Mouse (Mus musculus): ENCODE results near the gene Mtch2.
"Not testable (repeated sequence)": the region's sequence is repeated elsewhere in the genome, so short reads cannot be mapped to it uniquely, and the experiment has no call there.

Gene Mtch2

DNA sequence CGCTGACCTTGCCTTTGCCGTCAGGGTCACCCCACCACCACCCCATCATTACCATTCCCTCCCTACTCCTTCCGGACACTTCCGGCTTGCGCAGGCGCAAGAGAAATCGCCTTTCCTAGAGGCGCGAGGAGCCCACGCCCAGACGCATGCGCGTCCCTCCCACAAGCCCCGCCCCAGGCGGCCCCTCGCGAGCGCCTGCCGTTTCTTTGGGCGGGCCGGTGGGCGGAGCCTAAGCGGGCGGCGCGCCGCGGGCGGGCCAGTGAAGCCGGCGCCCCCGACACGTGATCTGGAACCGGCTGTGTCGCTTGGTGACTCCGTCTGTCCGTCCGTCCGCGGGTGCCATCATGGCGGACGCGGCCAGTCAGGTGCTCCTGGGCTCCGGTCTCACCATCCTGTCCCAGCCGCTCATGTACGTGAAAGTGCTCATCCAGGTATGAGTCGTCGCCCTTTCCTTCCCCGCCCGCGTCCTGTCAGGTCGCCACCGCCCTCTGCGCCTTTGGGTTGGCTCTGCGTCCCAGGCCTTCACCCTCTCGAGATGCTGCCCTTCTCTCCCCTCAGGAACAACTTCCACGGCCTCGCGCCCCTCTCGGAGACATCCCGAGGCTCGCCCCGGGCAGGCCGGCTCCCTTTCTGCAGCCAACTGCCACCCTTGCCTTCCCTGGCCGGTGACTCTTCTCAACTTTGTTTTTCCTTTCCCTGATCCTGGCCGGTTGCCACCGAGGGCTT, at the start of gene Mtch2:
TSS of gene Mtch2 (plus strand) at position 201 of the 726 bp plus-strand sequence.
- peak; percentile 98 for DNase-seq

DNA sequence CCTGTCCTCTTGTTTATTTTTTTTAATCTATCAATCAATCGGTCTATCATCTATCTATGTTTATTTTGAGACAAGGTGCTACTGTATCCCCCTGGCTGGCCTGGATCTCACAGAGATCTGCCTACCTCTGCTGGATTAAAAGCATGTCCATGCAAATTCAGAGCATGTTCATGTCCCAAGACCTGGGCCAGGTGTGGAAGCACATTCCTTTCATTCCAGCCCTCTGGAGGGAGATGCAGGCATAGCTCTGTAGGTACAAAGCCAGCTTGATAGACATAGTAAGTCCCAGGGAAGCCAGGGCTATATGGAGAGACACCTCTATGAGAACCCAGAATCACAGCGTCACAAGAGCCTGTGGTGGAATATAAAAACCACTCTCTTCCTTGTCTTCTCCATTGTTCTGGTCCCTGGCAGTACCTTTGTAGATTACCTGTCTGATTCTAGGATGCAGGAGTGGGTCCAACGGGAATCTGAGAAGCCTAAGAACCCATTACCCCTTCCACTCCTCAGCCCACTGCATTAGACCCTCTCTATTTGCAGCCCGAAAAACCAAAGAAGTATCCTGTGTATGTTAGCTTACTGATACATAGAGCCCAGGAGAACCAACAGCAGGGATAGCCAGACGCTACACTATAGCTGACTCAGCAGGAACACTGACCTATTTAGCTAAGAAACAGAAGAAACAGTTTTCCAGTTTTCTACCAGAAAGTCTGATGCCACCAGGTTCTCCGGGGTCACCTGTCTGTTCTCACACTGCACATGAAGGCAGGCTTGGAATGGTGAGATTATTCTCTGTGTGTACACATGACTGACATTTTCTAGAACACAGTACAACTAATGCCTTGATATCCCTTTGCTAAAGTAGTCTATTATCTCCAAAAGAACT, 38.5 kb upstream of the Mtch2 start:
- DNase-seq: no peak

DNA sequence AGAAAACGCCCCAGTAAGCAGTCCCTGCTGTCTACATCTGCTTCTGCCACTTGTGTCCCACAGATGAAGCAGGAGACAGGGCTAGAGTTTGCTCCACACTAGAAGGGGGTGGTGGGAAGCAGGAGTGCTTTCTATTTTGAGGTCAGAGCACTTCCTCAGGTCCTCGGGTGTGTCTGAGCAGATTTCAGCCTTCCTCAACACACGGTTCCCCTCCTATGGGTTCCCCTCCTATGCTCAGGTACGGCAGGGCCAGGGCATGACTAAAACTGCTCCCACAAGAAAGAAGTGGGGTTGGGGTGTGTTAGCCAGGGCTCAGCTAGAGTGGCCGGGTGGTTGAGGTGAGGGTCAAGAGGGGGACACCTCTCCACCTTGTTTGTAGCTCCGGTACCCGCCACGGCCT, 36.2 kb upstream of the Mtch2 start:
- DNase-seq: no peak

DNA sequence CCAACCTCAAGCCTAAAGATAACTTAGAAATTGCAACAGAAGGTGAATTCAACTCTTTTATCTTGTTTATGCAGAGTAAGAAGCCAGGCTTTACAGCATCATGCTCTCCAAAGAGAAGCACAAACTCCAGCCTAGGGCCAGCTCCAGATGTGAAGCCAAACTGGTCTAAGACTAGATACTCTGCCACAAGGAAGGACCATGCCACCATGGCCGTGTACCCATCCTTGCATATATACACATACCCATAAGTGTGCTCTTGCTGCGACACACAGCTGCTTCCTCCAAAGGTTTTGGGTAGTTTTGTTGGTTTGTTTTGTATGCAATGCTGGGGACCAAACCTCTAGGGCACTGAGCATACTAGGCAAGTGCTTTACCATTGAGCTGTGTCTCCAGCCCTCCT, 31.7 kb upstream of the Mtch2 start:
- DNase-seq: no peak

DNA sequence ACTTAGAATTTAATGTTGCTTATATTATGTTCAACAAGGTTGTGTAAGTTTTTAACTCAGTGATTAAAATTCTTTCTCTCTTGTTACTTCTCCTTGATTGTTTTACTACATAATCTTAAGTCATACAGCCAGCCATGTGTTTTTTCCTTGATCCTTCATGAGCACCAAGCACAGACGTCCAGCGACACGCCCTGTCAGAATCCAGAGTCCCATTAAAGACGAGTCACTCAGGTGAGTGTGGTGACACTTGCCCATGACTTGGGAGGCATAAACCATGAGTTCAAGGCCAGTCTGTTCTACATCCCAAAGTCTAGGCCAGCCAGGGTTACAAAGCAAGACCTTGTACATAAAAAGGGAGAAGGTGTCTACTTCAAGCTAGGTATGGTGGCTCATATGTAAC, 30.8 kb upstream of the Mtch2 start:
- no peak for DNase-seq

DNA sequence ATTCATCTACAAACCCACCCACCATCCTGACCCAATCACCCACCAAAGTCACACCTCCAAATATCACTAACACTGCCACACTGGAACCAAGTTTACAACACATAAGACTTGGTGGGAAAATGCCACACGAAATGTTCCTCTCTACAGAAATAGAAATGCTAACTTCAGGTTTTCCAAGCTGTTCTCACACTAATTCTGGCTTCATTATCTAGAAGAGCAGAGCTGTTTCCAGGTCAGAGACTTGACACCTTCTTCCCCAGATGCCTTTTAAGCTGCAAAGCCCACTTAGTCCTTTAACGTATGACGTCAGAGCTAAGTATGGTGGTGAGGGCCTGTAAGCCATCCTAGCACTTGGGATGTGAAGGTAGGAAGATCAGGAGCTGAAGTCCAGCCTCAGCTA, 28.2 kb upstream of the Mtch2 start:
- peak; percentile 18 for DNase-seq

DNA sequence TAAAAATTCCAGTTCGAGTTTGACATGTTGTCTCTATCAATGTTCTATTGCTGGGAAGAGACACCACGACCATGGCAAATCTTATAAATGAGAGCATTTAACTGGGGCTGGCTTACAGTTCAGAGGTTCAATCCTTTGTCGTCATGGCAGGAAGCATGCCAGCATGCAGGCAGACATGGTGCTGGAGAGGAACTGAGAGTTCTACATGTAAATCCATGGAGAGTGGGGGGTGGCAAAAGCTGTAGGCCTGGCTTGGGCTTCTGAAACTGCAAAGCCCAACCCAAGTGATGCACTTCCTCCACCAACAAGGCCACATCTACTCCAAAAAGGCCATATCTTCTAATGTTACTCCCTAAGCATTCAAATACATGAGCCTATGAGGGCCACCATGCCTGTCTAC, 26.1 kb upstream of the Mtch2 start:
- no peak for DNase-seq

DNA sequence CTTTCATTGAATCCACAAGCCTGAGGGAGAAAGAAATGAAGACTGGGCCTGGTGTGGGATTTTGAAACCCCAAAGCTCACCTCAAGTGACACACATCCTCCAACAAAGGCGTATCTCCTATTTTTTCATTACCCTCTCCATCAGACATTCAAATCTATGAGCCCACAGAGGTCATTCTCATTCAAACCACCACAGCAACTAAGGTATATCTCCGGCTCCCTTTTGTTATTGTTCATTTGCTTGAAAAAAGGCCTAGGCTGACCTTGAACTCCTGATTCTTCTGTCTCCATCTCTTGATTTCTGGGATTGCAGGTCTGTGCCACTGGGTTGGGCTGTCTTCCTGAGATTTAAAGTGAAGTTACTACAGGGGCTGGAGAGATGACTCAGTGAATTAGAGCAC, 24.0 kb upstream of the Mtch2 start:
- DNase-seq: no peak

DNA sequence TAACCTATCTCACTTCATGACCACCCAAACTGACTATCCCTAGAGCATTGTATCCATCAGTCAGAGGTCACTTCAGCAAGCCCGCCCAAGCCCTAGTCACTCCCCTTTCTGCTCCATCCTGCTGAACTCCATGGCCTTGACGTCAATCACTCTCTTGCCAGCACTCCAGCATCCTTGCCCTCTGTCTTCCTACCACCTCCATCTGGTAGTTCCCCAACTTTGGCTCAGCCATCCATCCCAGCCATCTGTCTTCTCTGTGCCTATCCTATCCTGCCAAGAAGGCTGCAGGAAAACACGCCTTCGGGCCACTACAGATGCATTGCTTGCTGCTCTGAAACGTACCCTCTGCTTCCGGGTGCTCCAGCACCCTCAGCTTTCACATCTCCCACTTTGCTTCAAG, 23.2 kb upstream of the Mtch2 start:
- DNase-seq: peak; percentile 34

DNA sequence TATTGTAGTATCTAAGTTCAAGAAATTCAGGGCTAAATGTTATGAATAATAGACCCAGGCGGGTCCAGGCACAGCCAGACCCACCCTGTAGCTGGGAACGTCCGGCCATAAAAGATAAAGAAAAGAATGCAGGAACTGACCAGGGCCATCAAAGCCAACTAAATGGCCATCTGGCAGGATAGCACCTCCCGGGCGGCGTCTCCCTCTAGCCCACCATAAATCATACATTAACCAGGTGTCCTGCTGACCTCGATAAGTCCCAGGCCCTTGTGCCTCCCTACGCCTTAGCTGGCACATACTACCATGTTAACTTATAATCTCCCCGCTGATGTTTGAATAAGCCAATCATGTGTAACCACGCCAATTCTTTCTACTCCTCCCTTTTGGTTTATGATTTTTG, 22.4 kb upstream of the Mtch2 start:
- not testable (repeated sequence) for DNase-seq

DNA sequence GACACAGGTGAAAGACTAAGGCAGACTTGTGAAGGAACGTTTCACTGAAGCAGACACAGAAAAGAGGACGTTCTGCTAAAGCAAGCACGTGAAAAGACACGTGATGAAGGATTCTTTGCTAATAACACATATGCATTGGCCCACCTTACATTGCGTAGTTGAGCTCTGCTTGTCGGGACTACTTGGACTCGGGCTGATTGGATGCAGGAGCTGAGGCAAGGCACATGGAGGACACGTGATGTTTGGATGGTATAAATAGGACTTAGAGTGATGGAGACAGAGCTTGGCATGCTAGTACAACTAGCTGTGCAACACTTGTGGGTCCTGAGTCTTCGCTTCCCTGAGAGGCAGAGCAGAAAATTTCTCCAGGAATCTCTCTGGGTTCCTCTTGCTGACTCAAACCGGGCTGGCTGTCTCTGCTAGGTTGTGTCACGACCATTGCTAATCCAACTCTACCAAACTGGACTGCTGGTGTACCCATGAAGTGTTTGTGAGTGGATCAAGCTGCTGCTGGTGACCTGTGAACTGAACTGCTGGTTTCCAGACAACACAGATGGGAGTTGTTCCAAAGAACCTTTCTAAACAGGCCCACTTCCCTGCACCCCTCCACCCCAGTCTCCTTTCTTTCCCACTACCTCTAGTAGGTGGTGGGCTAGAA, 21.3 kb upstream of the Mtch2 start:
- no peak for DNase-seq

DNA sequence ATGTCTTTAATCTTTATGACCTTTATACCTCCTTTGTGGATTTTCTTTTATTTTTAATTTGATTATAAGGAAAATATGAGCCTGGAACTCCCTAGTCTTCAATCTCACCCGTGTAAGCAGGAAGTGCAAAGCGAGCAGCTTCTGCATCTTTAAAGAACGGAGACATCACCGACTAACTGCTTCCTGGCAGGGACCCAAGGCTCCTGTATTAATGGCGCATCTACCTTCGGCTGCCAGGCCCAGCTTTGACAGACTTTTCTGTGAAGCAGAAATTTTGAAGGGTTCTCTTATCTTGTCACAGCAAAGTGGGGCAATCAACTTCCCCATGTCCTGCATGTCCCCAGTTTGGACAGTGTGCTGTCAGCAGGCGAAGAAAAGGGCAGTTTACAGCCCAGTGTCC, 18.2 kb upstream of the Mtch2 start:
- no peak for DNase-seq

DNA sequence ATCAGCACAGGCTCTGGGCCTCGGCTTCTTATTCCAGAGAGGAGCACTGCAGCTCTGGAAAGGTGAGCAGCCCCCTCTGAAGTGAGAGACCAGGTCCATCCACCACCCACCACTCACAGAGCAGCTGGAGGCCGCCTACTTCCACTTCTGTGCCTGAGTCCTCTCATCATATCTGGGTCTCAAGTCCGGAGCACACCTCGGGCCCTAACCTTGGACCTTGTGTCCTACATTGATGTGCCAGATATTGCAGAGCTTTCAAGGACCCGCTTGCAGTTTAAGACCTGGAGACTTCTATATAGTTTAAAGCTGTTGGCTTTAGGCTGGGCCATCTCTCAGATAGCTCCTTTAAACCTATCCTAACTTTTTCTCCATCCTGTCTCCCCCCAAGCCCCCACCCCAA, 13.5 kb upstream of the Mtch2 start:
- DNase-seq: no peak

DNA sequence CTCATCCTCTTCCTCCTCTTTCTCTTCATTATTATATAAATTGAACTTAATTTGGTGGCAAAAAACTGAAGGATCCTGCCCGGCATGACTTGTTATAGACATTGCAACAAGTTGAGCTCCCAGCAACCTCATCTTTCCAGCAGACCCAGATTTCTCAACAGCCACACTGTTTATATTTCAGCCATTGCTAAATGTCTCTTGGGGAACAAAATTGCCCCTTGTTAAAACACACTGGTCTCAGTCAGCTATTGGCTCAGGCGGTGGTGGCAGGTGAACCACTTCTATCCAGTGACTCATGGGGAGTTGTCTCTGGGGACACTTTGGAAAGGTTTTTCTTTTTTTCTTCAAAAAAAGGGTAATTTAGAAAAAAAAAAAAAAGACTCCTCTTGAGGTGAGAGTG, 8.3 kb upstream of the Mtch2 start:
- no peak for DNase-seq

DNA sequence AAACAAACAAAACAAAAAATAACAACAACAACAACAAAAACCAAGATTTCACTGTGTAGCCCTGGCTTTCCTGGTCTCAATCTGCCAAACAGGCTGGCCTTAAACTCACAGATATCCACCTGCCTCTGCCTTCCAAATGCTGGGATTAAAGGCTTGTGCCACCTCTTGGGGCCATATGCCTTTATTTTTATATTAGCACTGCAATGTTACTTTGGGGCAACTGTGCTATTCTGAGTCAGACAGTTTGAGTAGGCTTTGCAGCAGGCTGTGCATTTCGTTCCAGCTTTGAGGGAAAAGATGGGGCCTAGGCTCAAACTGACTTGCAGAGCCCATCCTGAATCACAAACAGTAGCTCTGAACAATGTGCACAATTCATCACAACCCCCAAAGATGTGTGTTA, 3.3 kb upstream of the Mtch2 start:
- DNase-seq: no peak

DNA sequence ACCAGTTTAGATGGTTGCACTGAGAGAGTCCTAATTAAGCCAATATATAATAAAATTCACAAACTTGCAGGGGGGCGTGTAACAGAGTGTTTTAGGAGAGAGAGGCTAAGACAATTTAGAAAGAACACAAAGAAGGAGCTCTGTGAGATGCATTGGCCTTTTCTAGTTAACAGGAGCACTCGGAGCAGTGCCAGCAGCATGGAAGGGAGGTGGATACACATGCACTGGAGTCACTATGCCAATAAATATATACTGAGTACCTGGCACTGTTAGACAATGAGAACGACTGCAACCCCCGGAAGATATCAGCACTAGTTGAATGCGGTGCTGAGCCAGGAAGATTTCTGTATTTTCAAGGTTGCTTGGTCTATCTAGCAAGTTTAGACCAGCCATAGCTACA, 2.7 kb upstream of the Mtch2 start:
- DNase-seq: no peak

DNA sequence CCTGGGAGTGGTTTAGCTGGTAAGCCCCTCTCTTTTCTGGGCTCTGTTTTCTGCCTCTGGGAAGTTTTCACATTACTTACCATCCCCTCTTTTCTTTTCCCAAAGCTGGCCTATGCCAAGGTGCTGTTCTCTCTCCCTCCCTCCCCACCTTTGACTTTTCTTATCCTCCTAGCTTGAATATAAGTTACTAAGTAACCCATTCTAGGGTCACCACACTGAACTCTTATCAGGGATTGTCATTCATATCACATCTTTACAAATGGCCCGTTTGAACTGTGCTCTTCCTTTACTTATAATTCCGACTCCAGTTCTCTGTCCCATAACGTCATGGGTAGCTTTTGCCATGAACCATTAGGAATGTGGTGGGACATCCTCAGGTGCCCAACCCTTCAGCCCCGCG, 1.7 kb upstream of the Mtch2 start:
- no peak for DNase-seq

DNA sequence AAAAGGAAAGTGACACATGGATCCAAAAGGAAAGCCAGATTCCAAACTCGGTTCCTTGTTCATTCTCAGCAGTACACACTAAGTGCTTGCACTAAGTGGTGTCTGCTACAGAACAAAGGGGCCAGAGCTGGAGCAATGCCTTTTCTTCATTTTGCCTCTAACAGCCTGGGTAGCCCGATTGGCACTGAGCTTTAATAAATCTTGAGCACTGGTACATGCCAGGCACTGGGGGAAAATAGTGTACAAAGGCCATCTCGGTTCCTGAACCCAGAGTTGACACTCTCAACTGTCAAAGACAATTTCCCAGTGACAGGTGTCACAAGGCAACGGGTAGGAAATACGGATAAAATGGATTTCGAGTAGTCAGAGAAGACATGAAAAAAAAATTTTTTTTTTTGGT, 784 bp upstream of the Mtch2 start:
- DNase-seq: no peak

DNA sequence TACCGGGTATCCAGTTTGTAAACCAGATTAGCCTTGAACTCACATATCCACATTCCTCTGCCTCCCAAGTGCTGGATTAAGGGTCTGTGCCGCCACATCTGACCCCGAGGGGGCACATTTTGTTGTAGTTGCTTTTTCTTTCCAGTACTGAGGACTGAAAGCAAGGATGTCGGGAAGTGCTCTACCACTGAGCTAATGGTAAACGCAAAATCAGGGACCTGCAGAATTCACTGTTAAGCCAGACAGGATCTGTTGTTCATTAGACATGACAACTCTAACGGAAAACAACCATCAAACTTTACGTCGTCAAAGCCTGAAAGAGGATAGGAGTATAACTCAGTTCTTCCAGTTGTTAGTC, 379 bp upstream of the Mtch2 start:
- no peak for DNase-seq

DNA sequence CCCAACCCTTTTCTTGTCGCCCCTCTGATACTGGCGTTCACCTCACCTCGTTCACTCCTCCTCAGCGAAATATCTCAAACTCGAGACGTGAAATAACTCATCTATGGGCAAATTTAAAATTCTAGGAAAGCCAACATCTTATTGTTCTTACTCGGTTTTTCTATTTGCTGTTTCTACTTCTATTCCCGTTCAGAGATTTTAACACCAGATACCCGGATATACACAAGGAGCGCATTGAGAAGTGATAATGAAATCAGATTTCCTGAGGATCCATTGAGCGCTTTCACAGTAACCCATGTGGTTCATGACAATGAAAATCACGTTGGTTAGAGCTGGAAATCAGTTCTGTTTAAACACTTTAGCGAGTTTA, 711 bp downstream of the Mtch2 start:
- no peak for DNase-seq

DNA sequence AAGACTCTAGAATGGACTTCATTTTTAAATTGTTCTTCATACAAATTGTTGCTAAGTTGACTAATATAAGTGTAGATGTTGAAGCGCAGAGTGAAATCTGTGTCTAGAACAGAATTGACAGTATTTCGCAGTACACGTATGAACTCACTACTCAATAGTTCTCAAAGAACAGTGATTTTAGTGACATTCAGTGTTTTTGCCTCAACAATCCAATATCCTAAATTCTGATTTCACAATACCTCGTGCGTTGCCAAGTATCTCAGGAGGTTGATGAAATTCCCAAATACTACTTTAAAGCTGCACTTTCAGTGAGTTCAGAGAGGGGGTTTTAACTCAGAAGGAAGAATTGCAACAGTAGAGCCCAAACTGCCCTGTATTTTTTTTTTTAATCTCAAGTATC, 1.4 kb downstream of the Mtch2 start:
- no peak for DNase-seq

DNA sequence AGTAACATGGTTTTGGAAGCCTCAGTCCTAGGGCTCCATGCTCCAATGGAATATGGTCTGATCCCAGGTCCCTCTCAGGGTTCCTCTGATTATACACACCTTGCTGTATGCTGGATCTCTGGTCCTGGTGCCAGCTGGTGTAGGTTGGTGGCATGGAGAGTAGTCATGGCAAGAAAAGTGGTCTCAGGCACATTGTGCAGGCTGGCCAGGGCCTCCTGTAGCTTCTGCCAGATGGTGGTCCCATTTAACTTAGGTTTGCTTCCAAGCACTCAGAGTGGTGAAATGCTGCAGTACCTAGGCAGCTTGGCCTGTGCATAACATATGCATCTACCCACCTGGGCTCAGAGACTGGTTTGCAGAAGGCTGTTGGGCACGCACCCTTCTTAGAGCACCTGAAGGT, 3.4 kb downstream of the Mtch2 start:
- no peak for DNase-seq

DNA sequence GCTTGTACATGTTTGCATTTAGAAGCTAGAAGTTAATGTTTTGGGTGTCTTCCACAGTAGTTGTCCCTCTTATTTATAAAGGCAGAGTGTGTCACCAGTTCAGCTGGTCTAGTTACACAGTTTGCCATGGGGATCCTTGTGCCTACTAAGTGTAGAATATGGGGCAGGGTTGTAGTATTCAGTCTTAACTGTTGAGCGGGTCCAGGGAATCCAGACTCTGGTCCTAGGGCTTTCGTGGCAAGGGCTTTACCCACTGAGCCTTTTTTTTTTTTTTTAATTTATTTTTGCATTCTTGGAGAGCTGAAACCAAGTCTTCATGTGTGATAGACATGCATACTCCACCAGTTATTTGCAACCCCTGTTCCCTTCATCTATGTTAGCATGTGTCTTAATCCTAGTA, 14.5 kb downstream of the Mtch2 start:
- no peak for DNase-seq

DNA sequence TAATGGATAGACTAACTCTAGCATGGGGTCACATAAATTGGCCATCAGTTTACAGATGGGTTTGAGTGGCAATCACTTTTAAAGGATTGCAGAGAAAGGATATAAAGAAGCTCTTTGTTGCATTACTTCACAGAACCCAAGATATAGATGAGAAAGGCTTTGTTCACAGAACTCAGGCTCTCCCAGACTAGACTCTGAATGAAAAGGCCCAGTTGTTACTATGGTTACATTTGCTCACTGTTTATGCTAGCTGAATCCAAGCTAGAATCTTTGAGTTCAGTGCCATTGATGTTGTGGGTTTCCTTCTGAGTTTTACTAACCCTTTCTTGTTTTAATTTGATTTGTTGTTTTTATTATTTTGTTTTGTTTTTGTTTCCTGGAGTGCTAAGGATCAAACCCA, 17.2 kb downstream of the Mtch2 start:
- no peak for DNase-seq

All from right cerebral cortex, adult 18-20 months (tissue).